ENCODE assay signal across 8 mouse cellular contexts in genomic region chrX:71623843-71624242, GRCm38 (mm10). TPM values are rescaled to one million over a fixed set of nuclear protein-coding genes. Genes with fewer than 3 reads are reported as not detected.
DNase-seq lines count a peak whose midpoint lies in the region; ATAC-seq and TF ChIP-seq lines count a peak whose summit lies in the region.

No protein-coding gene starts in this region.

- H3K27ac ChIP-seq in heart, adult 2 months, result no peak overlapping the region
- H3K27ac ChIP-seq in heart, embryonic 12.5 days (ENCODE audit: poor library complexity, severe bottlenecking), result no peak overlapping the region

- no peaks in the 10 kb centered on the region for H3K4me1 ChIP-seq in heart, adult 2 months (ENCODE audit: control insufficient read depth, insufficient read depth, low read length)
- H3K4me1 ChIP-seq in heart, embryonic 12.5 days (replicated peaks), result no peaks in the 10 kb centered on the region

- H3K27me3 ChIP-seq in heart, adult 2 months (ENCODE audit: control insufficient read depth, insufficient read depth, low read length), result no peaks in the 10 kb centered on the region
- no peaks in the 10 kb centered on the region; the same call in 1 of the 2 replicates for H3K27me3 ChIP-seq in heart, embryonic 12.5 days (replicated peaks)

- H3K79me2 ChIP-seq in heart, adult 2 months (replicated peaks; ENCODE audit: control insufficient read depth, insufficient read depth, low read length), result no peaks in the 10 kb centered on the region

- intact Hi-C loops in heart, adult 2 months (cut with DNase I), result loop anchor here (2.0 kb wide), 1 partner anchor 199 kb away; no protein-coding TSS in a partner anchor

- H3K4me2 ChIP-seq in heart, embryonic 12.5 days, result no peak overlapping the region

- DNase-seq in heart, adult 2 months, result peak in 1 of 2 experiments; percentile 36
- DNase-seq in right cerebral cortex, postnatal 14 days, result peak; percentile 62
- no peak for DNase-seq in right cerebral cortex, postnatal 36 days (ENCODE audit: low spot score in 2 of 2)
- peak; percentile 54 for DNase-seq in adrenal gland, postnatal 25 days
- peak; percentile 18 to 69 for DNase-seq in kidney, postnatal 36 days
- DNase-seq in spleen, postnatal 4 days (ENCODE audit: low spot score in 2 of 2), result peak; percentile 13 to 77
- no peak for DNase-seq in cerebellum, adult 11 months

- ATAC-seq in heart, embryonic 12.5 days (ENCODE audit: insufficient number of reproducible peaks, low FRiP score), result no peak

- no peak for TF ChIP-seq POLR2A in heart, adult 2 months (IDR thresholded peaks at IDR 0.05; ENCODE audit: insufficient read depth, low read depth, low read length)

- no peaks in the 10 kb centered on the region for H3K36me3 ChIP-seq in heart, adult 2 months (ENCODE audit: control insufficient read depth, insufficient read depth, low read length)
- H3K36me3 ChIP-seq in heart, embryonic 12.5 days, result no peaks in the 10 kb centered on the region

- H3K4me3 ChIP-seq in heart, adult 2 months, result no peak overlapping the region
- no peak overlapping the region for H3K4me3 ChIP-seq in heart, embryonic 12.5 days

- no peak for TF ChIP-seq EP300 in heart, adult 2 months (IDR thresholded peaks at IDR 0.05; ENCODE audit: insufficient read depth, low read depth, low read length)

- WGBS in heart, adult 2 months, result 11% methylated on average over 1 of the region's 1 CpGs
- 14% methylated on average over 1 of the region's 1 CpGs for WGBS in heart, embryonic 12.5 days

- TF ChIP-seq CTCF in heart, adult 2 months (IDR thresholded peaks at IDR 0.05), result peak; percentile 60

- H3K9ac ChIP-seq in heart, adult 2 months (ENCODE audit: low read depth, low read length), result no peak overlapping the region
- no peak overlapping the region for H3K9ac ChIP-seq in heart, embryonic 12.5 days

- H3K9me3 ChIP-seq in heart, embryonic 12.5 days (replicated peaks), result no peaks in the 10 kb centered on the region

RNA-seq across cellular contexts. Expression of gene Gpr50, which starts 39.6 kb away (rescaled TPM):
- total RNA-seq in heart, adult 2 months (2021), result not detected
- not detected in 2 replicates for polyA plus RNA-seq in heart, adult 2 months (2012; rRNA removed)
- polyA plus RNA-seq in heart, embryonic 12.5 days (2016; fragmentation: Nextera tagmentation; extraction: Ambion mirVana), result 1.3 and 1.5 TPM in 2 replicates
- total RNA-seq in adrenal gland, postnatal 25 days (2021), result not detected in 2 replicates

Comparison
In these comparisons a context has a peak if more than half of its experiments do, and no peak if none do; other contexts are left out.
1. DNase-seq: peak in right cerebral cortex, postnatal 14 days (single experiment), adrenal gland, postnatal 25 days (single experiment), kidney, postnatal 36 days (2 of 2) and spleen, postnatal 4 days (2 of 2); none in right cerebral cortex, postnatal 36 days (0 of 2) and cerebellum, adult 11 months (single experiment).